Mouse (Mus musculus): ENCODE results near the gene Smpd2. TPM values are rescaled to one million over a fixed set of nuclear protein-coding genes. Genes with fewer than 3 reads are reported as not detected.
"Not testable (repeated sequence)": the region's sequence is repeated elsewhere in the genome, so short reads cannot be mapped to it uniquely, and the experiment has no call there.

Smpd2 gene
- polyA plus RNA-seq, 1 experiment from 2014 or later: 38.8 TPM

GRCm38 (mm10) chr10:41518981-41519618 is 28.9 kb upstream of the Smpd2 start, which contains the start of gene Cd164:
TSS of gene Cd164 (plus strand) at chr10:41519414.
- peak; percentile 95 for ATAC-seq (replicated peaks)

GRCm38 (mm10) chr10:41518508-41518980 is 28.4 kb upstream of the Smpd2 start:
- no peaks in the 10 kb centered on the region for H3K36me3 ChIP-seq (replicated peaks)
- peak; percentile 75 for ATAC-seq (replicated peaks)

More at GRCm38 (mm10) chr10:41518981-41519618, 28.9 kb upstream of the Smpd2 start, which contains the start of gene Cd164:
- peaks cover 29% of the 10 kb centered on the region for H3K4me1 ChIP-seq
- no peaks in the 10 kb centered on the region for H3K36me3 ChIP-seq (replicated peaks)
- peak within 1 kb of the TSS; percentile 79 for H3K9ac ChIP-seq
- 0% methylated on average over 69 of the region's 69 CpGs for WGBS
- H3K9me3 ChIP-seq: no peaks in the 10 kb centered on the region
- H3K27ac ChIP-seq: peak within 1 kb of the TSS; percentile 99
- H3K4me3 ChIP-seq: peak within 1 kb of the TSS; percentile 80
- H3K4me2 ChIP-seq: peak within 1 kb of the TSS; percentile 66
- no peaks in the 10 kb centered on the region for H3K27me3 ChIP-seq (replicated peaks)

DNA sequence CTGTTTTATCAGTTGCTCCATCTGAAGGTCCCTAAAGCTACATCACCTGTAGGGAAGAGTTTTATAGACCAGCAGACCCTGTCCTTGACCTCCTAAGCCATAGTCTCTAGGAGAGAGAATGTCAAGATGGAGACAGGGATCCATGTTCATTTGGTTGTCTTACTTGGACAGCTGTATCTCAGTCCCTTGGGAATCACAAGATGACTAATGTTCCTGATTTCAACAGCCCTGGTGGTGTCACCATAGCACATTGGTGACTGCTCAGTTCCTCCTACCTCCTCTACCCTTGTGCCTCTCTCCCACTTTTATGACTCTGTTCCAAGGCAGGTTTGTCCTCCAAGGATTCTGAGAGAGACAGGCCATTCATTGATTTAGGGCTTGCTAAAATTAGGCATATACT is 24.8 kb upstream of the Smpd2 start:
- Histone ChIP-seq H3K4me2 (no peak overlapping the region), H3K9me3 (no peaks in the 10 kb centered on the region), H3K9ac (no peak overlapping the region), H3K27me3 (replicated peaks) (no peaks in the 10 kb centered on the region), H3K36me3 (replicated peaks) (no peaks in the 10 kb centered on the region), H3K27ac (no peak overlapping the region), H3K4me3 (no peak overlapping the region), H3K4me1 (peaks cover 3% of the 10 kb centered on the region; the same call in 1 of the 2 replicates)
- ATAC-seq (replicated peaks): no peak

More at GRCm38 (mm10) chr10:41518508-41518980, 28.4 kb upstream of the Smpd2 start:
- H3K4me2 ChIP-seq: peak overlapping the region; percentile 66
- H3K4me1 ChIP-seq: peaks cover 29% of the 10 kb centered on the region
- under 1% methylated on average over 23 of the region's 23 CpGs for WGBS
- peak overlapping the region; percentile 99 for H3K27ac ChIP-seq
- H3K9me3 ChIP-seq: no peaks in the 10 kb centered on the region
- no peaks in the 10 kb centered on the region for H3K27me3 ChIP-seq (replicated peaks)
- peak overlapping the region; percentile 80 for H3K4me3 ChIP-seq
- H3K9ac ChIP-seq: peak overlapping the region; percentile 79

DNA sequence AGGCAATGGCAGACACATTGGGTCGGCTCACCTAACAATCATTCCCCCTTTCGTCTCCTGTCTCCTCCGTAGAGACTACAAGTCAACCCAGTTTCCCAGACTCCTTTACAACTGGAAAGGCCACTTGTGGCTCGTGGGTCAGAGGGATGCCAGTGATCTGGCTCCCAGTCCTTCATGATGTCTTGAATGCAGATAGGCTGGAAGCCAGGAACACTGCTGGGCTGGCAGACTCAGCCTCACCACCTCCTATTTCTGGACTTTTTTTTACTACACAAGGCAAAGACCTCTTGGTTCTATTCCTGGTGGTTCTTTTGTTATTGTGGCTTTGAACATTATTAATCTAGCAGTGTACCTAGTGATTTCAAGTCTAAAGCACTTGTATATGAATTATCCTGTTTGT is 24.1 kb upstream of the Smpd2 start:
- no peaks in the 10 kb centered on the region for H3K36me3 ChIP-seq (replicated peaks)
- no peak overlapping the region for H3K9ac ChIP-seq
- H3K4me3 ChIP-seq: no peak overlapping the region
- ATAC-seq (replicated peaks): no peak
- H3K9me3 ChIP-seq: no peaks in the 10 kb centered on the region
- H3K4me1 ChIP-seq: peaks cover 3% of the 10 kb centered on the region; the same call in 1 of the 2 replicates
- H3K27ac ChIP-seq: no peak overlapping the region
- 83% methylated on average over 4 of the region's 4 CpGs for WGBS
- no peak overlapping the region for H3K4me2 ChIP-seq
- H3K27me3 ChIP-seq (replicated peaks): no peaks in the 10 kb centered on the region

GRCm38 (mm10) chr10:41509160-41509559 is 19.0 kb upstream of the Smpd2 start:
- Histone ChIP-seq H3K4me3 (no peak overlapping the region), H3K36me3 (replicated peaks) (no peaks in the 10 kb centered on the region), H3K4me2 (no peak overlapping the region), H3K9ac (no peak overlapping the region), H3K9me3 (no peaks in the 10 kb centered on the region), H3K27ac (no peak overlapping the region), H3K27me3 (replicated peaks) (no peaks in the 10 kb centered on the region), H3K4me1 (no peaks in the 10 kb centered on the region)
- no peak for ATAC-seq (replicated peaks)
- WGBS: 29% methylated on average over 2 of the region's 2 CpGs

- peak; percentile 83 for ATAC-seq (replicated peaks)
- H3K4me2 ChIP-seq; H3K36me3 ChIP-seq (replicated peaks); H3K27ac ChIP-seq; H3K9ac ChIP-seq; H3K9me3 ChIP-seq; H3K4me1 ChIP-seq; H3K4me3 ChIP-seq; H3K27me3 ChIP-seq (replicated peaks): not testable (repeated sequence)
- WGBS: under 1% methylated on average over 3 of the region's 3 CpGs
These were observed 15.3 kb upstream of the Smpd2 start for GRCm38 (mm10) chr10:41505446-41505845.

DNA sequence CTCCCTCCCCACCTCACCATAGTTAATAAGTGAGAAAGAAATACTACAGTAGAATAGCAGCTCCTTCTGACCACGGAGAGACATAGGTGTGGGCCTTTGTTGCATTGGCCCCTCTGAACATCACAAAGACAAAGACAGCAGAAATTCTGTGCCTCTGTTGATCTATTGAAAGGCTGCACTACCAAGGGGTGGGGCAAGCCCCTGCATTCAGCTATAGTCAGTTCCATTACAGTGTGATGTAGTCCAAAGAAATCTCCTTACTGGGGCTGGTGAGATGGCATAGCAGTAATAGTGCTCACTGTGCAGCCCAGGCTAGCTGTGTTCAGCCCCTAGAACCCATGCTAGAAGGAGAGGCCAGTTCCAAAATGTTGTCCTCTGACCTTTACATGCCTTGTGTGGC is 14.8 kb upstream of the Smpd2 start:
- no peak overlapping the region for H3K4me3 ChIP-seq
- no peaks in the 10 kb centered on the region for H3K36me3 ChIP-seq (replicated peaks)
- no peaks in the 10 kb centered on the region for H3K9me3 ChIP-seq
- ATAC-seq (replicated peaks): no peak; the same call in 1 of the 2 replicates
- no peaks in the 10 kb centered on the region for H3K27me3 ChIP-seq (replicated peaks)
- H3K9ac ChIP-seq: no peak overlapping the region
- 100% methylated on average over 1 of the region's 1 CpGs for WGBS
- no peaks in the 10 kb centered on the region for H3K4me1 ChIP-seq
- no peak overlapping the region for H3K27ac ChIP-seq
- H3K4me2 ChIP-seq: no peak overlapping the region

GRCm38 (mm10) chr10:41500941-41501340 is 10.8 kb upstream of the Smpd2 start:
- Histone ChIP-seq H3K27me3 (replicated peaks) (no peaks in the 10 kb centered on the region), H3K4me2 (no peak overlapping the region), H3K36me3 (replicated peaks) (no peaks in the 10 kb centered on the region), H3K4me3 (no peak overlapping the region), H3K9me3 (no peaks in the 10 kb centered on the region), H3K4me1 (no peaks in the 10 kb centered on the region), H3K27ac (no peak overlapping the region), H3K9ac (no peak overlapping the region)
- WGBS: 62% methylated on average over 4 of the region's 4 CpGs
- ATAC-seq (replicated peaks): no peak

DNA sequence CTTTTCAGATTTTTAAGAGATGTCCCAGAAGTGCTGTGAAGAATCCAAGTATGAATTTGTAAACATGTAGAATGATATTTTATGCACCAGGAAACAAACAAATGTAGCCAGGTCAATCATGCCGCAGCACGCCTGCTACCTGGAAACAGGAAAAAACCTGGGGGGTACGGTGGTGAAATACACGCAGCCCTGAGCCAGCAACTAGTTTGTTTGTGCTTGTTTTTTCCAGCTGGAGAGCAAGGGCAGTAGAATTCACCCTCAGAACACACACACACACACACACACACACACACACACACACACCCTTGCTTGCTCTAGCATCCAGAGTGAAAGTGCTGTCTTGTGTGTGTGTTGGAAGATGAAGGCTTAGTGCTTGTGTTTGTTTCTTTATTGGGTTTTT is 942 bp upstream of the Smpd2 start:
- Histone ChIP-seq H3K9me3 (no peaks in the 10 kb centered on the region), H3K4me2 (peak overlapping the region; percentile 98), H3K27me3 (replicated peaks) (no peaks in the 10 kb centered on the region; the same call in 1 of the 2 replicates), H3K4me3 (peak overlapping the region; percentile 86; the same call in 1 of the 2 replicates), H3K4me1 (peaks cover 18% of the 10 kb centered on the region), H3K36me3 (replicated peaks) (no peaks in the 10 kb centered on the region), H3K9ac (no peak overlapping the region), H3K27ac (no peak overlapping the region)
- ATAC-seq (replicated peaks): no peak
- WGBS: 50% methylated on average over 4 of the region's 4 CpGs

DNA sequence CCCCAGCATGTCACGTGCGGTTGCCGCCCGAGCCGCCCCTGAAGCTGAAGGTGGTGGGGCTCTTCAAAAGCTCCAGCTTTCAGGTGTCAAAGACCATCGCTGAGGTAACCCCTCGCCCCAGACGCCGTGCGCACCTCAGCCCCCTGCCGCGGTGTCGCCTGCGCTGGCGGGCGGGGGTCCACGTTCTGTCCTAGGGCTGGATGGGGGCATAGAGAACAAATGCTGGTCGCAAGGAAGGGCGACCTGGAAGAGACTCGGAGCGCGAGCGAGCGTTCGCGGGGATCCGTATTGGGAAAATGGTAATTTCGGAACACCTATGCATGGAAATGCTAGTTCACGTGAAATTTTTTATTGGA is 327 bp upstream of the Smpd2 start:
- Histone ChIP-seq H3K4me2 (peak overlapping the region; percentile 98), H3K27me3 (replicated peaks) (no peaks in the 10 kb centered on the region; the same call in 1 of the 2 replicates), H3K4me3 (peak overlapping the region; percentile 86), H3K36me3 (replicated peaks) (no peaks in the 10 kb centered on the region), H3K27ac (peak overlapping the region; percentile 59; the same call in 1 of the 2 replicates), H3K9me3 (no peaks in the 10 kb centered on the region), H3K9ac (peak overlapping the region; percentile 75), H3K4me1 (peaks cover 18% of the 10 kb centered on the region)
- under 1% methylated on average over 29 of the region's 29 CpGs for WGBS
- ATAC-seq (replicated peaks): peak; percentile 76

DNA sequence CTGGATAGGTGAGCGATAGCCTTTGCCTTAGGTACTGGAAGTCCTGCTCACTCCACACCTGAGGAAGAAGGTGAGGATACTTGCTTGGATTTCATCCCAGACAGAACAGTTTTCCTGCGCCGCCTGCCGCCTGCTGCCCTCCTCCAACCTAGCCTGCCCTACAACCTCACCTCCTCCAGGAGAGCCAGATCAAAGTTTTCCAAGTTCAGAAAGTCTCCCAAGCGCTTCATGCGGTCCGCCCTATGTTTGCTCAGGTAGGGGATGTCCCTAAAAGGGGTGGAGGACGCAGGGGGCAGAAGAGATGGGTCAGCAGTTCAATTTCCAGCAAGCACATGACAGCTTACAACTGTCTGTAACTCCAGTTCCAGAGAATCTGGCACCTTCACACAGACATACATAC is 875 bp downstream of the Smpd2 start:
- peak overlapping the region; percentile 75 for H3K9ac ChIP-seq
- 42% methylated on average over 8 of the region's 8 CpGs for WGBS
- H3K4me1 ChIP-seq: peaks cover 18% of the 10 kb centered on the region
- H3K4me3 ChIP-seq: peak overlapping the region; percentile 86
- peak overlapping the region; percentile 98 for H3K4me2 ChIP-seq
- no peak for ATAC-seq (replicated peaks)
- H3K27ac ChIP-seq: no peak overlapping the region
- H3K9me3 ChIP-seq: no peaks in the 10 kb centered on the region
- no peaks in the 10 kb centered on the region; the same call in 1 of the 2 replicates for H3K27me3 ChIP-seq (replicated peaks)
- no peaks in the 10 kb centered on the region for H3K36me3 ChIP-seq (replicated peaks)

DNA sequence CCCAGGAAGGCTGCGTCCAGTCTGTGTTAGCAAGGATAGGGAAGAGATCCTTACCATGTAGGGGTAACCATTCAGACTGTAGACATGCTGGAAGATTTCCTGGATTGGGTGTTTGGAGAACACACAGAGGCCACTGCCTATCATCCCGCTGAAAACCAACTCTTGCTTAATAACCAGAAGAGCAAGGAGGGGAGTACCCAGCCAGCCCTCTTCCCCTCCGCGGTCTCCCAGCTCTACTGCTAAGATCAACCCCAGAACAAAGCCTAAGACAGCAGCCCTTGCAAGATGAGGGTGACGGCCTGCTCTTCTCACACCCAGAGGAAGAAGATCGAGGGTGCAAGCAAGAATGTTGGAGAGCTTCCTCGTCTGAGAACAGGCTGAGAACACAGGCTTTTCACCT is 1.3 kb downstream of the Smpd2 start:
- peaks cover 18% of the 10 kb centered on the region for H3K4me1 ChIP-seq
- no peaks in the 10 kb centered on the region; the same call in 1 of the 2 replicates for H3K27me3 ChIP-seq (replicated peaks)
- no peak for ATAC-seq (replicated peaks)
- H3K4me2 ChIP-seq: peak overlapping the region; percentile 98
- H3K27ac ChIP-seq: no peak overlapping the region
- H3K9me3 ChIP-seq: no peaks in the 10 kb centered on the region
- H3K9ac ChIP-seq: no peak overlapping the region
- no peaks in the 10 kb centered on the region for H3K36me3 ChIP-seq (replicated peaks)
- H3K4me3 ChIP-seq: peak overlapping the region; percentile 86
- 46% methylated on average over 7 of the region's 7 CpGs for WGBS
